Comparison of ENCODE assay signal across 9 mouse cellular contexts in the genomic region with DNA sequence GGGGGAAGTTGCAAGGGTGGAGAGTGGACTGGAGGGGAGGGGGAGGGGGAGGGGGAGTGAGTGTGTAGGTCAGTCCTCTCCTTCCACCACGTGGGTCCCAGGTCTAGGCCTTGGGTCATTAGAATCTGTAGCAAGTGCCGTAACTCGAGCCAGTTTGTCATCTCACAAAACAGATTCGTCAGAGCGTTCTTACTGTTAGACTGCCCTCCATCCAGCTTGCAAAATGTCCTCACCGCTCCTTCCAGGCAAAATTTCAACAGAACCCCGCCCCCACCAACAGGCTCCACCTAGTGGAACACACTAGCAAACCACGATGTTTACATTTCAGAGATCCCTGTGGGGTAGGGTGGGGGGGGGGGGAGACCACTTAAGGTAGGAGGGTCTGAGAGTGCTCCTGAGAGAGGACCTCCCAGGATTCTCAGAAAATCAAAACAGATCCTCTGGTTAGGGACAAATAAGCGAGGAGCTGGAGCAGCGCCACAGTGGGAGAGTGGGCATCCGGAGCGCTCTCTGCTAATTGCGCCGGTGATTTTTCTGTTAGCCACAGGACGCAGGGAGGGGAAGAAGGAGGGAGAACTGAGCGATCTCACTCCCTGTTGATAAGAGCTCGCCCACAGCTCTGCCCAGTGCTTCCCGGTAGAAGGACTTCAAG. TPM values are rescaled to one million over a fixed set of nuclear protein-coding genes. Genes with fewer than 3 reads are reported as not detected.
A peak's percentile ranks its signal among the peaks of the same experiment; 100 is the strongest.
DNase-seq lines count a peak whose midpoint lies in the region; ATAC-seq and TF ChIP-seq lines count a peak whose summit lies in the region.
"Had no signal": no experiment of that assay in that cellular context is flagged by ENCODE, and none has a peak within 500 bp of the region (broad histone marks: within the 10 kb centered on the region; RNA-seq: fewer than 3 reads in every experiment).

No protein-coding gene starts in this region.

- H3K4me1 ChIP-seq in kidney, adult 2 months (ENCODE audit: control insufficient read depth, insufficient read depth, low read length): no peaks in the 10 kb centered on the region
- peaks cover 14% of the 10 kb centered on the region for H3K4me1 ChIP-seq in neural tube, embryonic 13.5 days (replicated peaks)

- peak; percentile 41 for TF ChIP-seq CTCF in kidney, adult 2 months (conservative IDR thresholded peaks at IDR 0.05; ENCODE audit: insufficient read depth, insufficient read length, low read depth, low read length)

- H3K9me3 ChIP-seq in neural tube, embryonic 13.5 days: no peaks in the 10 kb centered on the region

- no peaks in the 10 kb centered on the region for H3K27me3 ChIP-seq in kidney, adult 2 months (replicated peaks; ENCODE audit: control insufficient read depth, insufficient read depth, low read length)
- H3K27me3 ChIP-seq in neural tube, embryonic 13.5 days: no peaks in the 10 kb centered on the region

- H3K27ac ChIP-seq in kidney, adult 2 months (ENCODE audit: insufficient read depth, low read depth, low read length): no peak overlapping the region
- H3K27ac ChIP-seq in neural tube, embryonic 13.5 days (replicated peaks): peak overlapping the region; percentile 52; the same call in 1 of the 2 replicates

- WGBS in kidney, adult 2 months: 2% methylated on average over 18 of the region's 18 CpGs
- under 1% methylated on average over 18 of the region's 18 CpGs for WGBS in neural tube, embryonic 13.5 days

- H3K36me3 ChIP-seq in kidney, adult 2 months (ENCODE audit: control insufficient read depth, insufficient read depth, low read length): no peaks in the 10 kb centered on the region
- H3K36me3 ChIP-seq in neural tube, embryonic 13.5 days: no peaks in the 10 kb centered on the region

- H3K4me3 ChIP-seq in kidney, adult 2 months (ENCODE audit: insufficient read depth, low read depth, low read length): peak overlapping the region; percentile 32
- H3K4me3 ChIP-seq in neural tube, embryonic 13.5 days: peak overlapping the region; percentile 34

- TF ChIP-seq POLR2A in kidney, adult 2 months (IDR thresholded peaks at IDR 0.05; ENCODE audit: low read depth, low read length): no peak

- peak overlapping the region; percentile 58 for H3K4me2 ChIP-seq in neural tube, embryonic 13.5 days

- peak overlapping the region; percentile 62 for H3K9ac ChIP-seq in neural tube, embryonic 13.5 days

- peak; percentile 46 for DNase-seq in CD4-positive helper T cell, adult 2 months (ENCODE audit: low read depth, low spot score)
- peak; percentile 82 for DNase-seq in adipocyte (ENCODE audit: low spot score)
- DNase-seq in embryo, embryonic 11 days: peak; percentile 80
- peak; percentile 57 for DNase-seq in kidney, adult 2 months
- DNase-seq in lung, adult 18-20 months: peak; percentile 73 to 84

- peak; percentile 71 for ATAC-seq in granulocyte monocyte progenitor cell, adult 5-6 weeks (replicated peaks; ENCODE audit: poor library complexity, severe bottlenecking)
- peak; percentile 62 for ATAC-seq in neural tube, embryonic 13.5 days (ENCODE audit: low read depth)
- ATAC-seq in activated CD4-positive, CD25-positive, alpha-beta regulatory T cell, adult 4 months: no peak

RNA-seq across cellular contexts. Expression of gene Gm21885, which starts 16.4 kb away (rescaled TPM):
- total RNA-seq in granulocyte monocyte progenitor cell, adult 5-6 weeks (2014; fragmentation: Nextera tagmentation): not detected in 2 replicates
- total RNA-seq in granulocyte monocyte progenitor cell, adult 5-6 weeks (2017): not detected in 2 replicates
- not detected in 2 replicates for polyA plus RNA-seq in kidney, adult 2 months (2012; rRNA removed)
- polyA plus RNA-seq in neural tube, embryonic 13.5 days (2015; fragmentation: Nextera tagmentation; extraction: Ambion mirVana): 0.27 TPM in 1 of 2 replicates, not detected in the other
- polyA plus RNA-seq in activated CD4-positive, CD25-positive, alpha-beta regulatory T cell, adult 4 months (2017; shearing (Covaris generic)): 1 to 10 TPM in 1 of 2 experiments, not detected in 1; 2.6 TPM
- total RNA-seq: layer of hippocampus, adult 18-20 months had no signal

RNA-seq across cellular contexts. Expression of gene Wfikkn2, which starts 19.5 kb away (rescaled TPM):
- not detected in 2 replicates for total RNA-seq in granulocyte monocyte progenitor cell, adult 5-6 weeks (2014; fragmentation: Nextera tagmentation)
- 0.09 TPM in 1 of 2 replicates, not detected in the other for total RNA-seq in granulocyte monocyte progenitor cell, adult 5-6 weeks (2017)
- 0.33 and 0.38 TPM in 2 replicates for polyA plus RNA-seq in kidney, adult 2 months (2012; rRNA removed)
- polyA plus RNA-seq in neural tube, embryonic 13.5 days (2015; fragmentation: Nextera tagmentation; extraction: Ambion mirVana): 3.3 and 5.1 TPM in 2 replicates
- 1 to 10 TPM in 1 of 2 experiments, under 1 TPM in 1; 0.65 to 1.0 TPM for polyA plus RNA-seq in activated CD4-positive, CD25-positive, alpha-beta regulatory T cell, adult 4 months (2017; shearing (Covaris generic))

RNA-seq across cellular contexts. Expression of gene Tob1, which starts 54.0 kb away (rescaled TPM):
- 2.9 and 4.5 TPM in 2 replicates for total RNA-seq in granulocyte monocyte progenitor cell, adult 5-6 weeks (2014; fragmentation: Nextera tagmentation)
- total RNA-seq in granulocyte monocyte progenitor cell, adult 5-6 weeks (2017): 1.1 and 4.9 TPM in 2 replicates
- polyA plus RNA-seq in kidney, adult 2 months (2012; rRNA removed): 45.0 and 54.8 TPM in 2 replicates
- polyA plus RNA-seq in neural tube, embryonic 13.5 days (2015; fragmentation: Nextera tagmentation; extraction: Ambion mirVana): 32.5 and 37.6 TPM in 2 replicates
- 1 to 10 TPM; 5.3 to 5.8 TPM for polyA plus RNA-seq in activated CD4-positive, CD25-positive, alpha-beta regulatory T cell, adult 4 months (2017; shearing (Covaris generic))

RNA-seq across cellular contexts. Expression of gene Luc7l3, which starts 56.5 kb away (rescaled TPM):
- total RNA-seq in granulocyte monocyte progenitor cell, adult 5-6 weeks (2014; fragmentation: Nextera tagmentation): 172 and 209 TPM in 2 replicates
- 335 and 378 TPM in 2 replicates for total RNA-seq in granulocyte monocyte progenitor cell, adult 5-6 weeks (2017)
- 6.6 and 8.5 TPM in 2 replicates for polyA plus RNA-seq in kidney, adult 2 months (2012; rRNA removed)
- 146 and 151 TPM in 2 replicates for polyA plus RNA-seq in neural tube, embryonic 13.5 days (2015; fragmentation: Nextera tagmentation; extraction: Ambion mirVana)
- 100 to 1,000 TPM; 144 to 155 TPM for polyA plus RNA-seq in activated CD4-positive, CD25-positive, alpha-beta regulatory T cell, adult 4 months (2017; shearing (Covaris generic))
